Mouse (Mus musculus): ENCODE data around the gene Patj. TPM values are rescaled to one million over a fixed set of nuclear protein-coding genes. Genes with fewer than 3 reads are reported as not detected.
A peak's percentile ranks its signal among the peaks of the same experiment; 100 is the strongest.

The Patj gene
- total RNA-seq, 2 experiments from 2014 or later: 11.8 to 14.7 TPM

- no peak for DNase-seq (ENCODE audit: low spot score in 2 of 2)
These were observed 113.1 kb downstream of the Patj start for GRCm38 (mm10) chr4:98508471-98509271.

DNA sequence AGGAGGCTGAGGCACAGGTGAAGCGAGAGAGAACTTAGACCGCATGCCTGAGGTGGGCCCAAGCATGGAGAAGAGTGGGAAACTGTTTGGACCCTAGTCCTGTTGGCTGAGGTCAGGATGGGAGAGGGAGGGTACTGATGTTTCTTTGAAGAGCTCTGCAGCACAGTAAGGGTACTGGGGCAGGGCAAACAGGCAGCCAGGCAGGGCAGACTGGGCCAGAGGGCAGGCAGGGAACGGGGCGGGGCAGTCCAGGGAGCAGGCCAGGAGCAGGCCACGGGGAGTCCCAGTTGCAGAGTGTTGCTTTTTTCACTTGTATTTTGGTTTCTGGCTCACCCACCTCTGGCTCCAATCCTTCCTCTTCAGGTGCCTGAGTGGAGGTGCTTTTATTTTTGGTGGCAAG is 114.4 kb downstream of the Patj start:
- DNase-seq (ENCODE audit: low spot score in 2 of 2): no peak

- no peak for DNase-seq (ENCODE audit: low spot score in 2 of 2)
These were observed 115.7 kb downstream of the Patj start for GRCm38 (mm10) chr4:98511296-98511695.

DNA sequence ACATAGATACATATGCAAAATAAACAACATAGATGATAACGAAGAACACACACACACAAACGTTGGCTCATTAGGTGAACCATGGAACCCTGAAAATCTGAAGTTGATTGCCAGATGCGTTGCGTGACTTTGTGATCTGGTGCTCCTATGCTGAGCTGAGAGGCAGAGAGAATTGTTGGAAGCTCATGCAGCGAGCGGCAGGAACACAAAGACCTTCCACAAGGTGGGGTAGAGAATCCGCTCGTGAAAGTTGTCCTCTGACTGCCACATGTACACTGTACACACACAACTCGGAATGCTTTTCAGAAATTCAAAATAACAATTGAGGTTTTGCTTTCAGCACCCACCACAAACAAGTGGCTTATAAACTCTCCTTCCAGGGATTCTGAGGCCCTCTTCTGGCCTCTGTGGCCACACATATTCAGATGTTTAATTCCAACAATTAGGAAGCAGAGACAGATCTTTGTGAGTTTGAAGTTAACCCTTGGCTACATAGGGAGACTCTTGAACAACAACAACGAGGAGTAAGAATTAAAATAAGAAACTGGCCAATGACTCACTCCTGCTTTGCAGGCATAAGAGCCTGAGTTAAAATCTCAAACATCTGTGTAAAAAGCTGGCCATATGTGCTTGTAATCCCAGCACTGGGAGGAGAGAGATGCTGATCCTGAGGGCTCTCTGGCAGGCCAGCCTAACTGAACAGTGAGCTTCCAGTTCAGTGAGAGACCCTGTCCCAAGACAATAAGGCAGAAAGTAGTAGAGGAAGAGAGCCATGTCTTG is 116.6 kb downstream of the Patj start:
- DNase-seq (ENCODE audit: low spot score in 2 of 2): peak in 1 of 2 experiments; percentile 16

DNA sequence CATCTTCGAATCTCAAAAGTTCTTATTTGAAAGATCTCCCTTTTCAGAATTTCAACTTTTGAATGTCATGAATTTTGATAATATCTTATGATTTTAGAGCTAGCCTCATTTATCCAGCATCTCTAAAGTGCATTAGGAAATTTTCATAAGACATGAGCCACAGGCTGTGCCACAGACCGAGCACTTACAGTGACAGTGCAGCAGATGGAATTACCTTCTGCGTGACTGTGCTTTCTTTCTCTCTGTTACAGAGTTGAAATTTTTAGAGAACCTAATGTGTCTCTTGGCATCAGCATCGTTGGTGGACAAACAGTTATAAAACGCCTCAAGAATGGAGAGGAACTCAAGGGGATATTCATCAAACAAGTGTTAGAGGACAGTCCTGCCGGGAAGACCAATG is 124.9 kb downstream of the Patj start:
- no peak for DNase-seq (ENCODE audit: low spot score in 2 of 2)

- DNase-seq (ENCODE audit: low spot score in 2 of 2): no peak
These were observed 128.9 kb downstream of the Patj start for GRCm38 (mm10) chr4:98524525-98524924.

- no peak for DNase-seq (ENCODE audit: low spot score in 2 of 2)
These were observed 139.9 kb downstream of the Patj start for GRCm38 (mm10) chr4:98535446-98535845.

DNA sequence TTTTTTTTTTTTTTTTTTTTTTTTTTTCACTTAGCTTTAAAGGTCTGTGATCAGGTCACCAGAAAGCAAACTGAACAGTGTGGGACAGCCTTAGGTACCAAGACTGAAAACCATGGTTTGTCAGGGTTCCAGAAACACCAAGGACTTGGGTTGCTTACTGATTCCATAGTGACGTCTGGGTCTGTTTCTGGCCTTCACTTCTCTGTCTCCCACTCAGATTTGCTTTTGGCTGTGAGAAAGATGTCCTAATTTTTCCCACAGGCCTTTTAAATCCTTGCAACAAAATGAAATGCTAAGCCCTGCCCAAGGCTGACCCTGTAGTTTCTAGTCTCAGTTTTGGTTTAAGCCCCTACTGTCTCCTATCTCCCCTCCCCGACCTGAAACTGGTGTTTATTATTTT is 146.0 kb downstream of the Patj start:
- peak; percentile 11 to 28 for DNase-seq (ENCODE audit: low spot score in 2 of 2)

DNA sequence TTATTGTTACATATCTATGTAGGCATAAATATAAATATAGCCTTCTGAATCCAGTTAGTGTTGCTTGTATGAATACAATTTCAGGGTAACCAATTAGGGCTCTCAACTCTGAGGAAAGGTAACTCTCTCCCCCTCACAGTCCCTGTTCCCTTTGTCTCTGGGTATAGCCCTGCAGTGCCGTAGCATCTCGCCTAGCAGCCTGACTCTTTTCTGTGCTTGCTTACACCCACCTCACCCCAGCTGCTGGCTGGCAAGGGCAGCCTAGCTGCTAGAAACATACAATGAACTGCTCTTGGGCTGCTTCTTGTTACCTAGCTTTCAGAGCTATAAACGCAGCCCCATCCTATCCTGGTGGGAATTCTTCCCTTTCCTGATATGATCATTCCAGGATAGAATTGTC is 147.4 kb downstream of the Patj start:
- DNase-seq (ENCODE audit: low spot score in 2 of 2): peak; percentile 21 to 53

GRCm38 (mm10) chr4:98545376-98545775 is 149.8 kb downstream of the Patj start:
- no peak for DNase-seq (ENCODE audit: low spot score in 2 of 2)

GRCm38 (mm10) chr4:98546456-98547176 is 151.0 kb downstream of the Patj start:
- no peak for DNase-seq (ENCODE audit: low spot score in 2 of 2)

- no peak for DNase-seq (ENCODE audit: low spot score in 2 of 2)
These were observed 153.9 kb downstream of the Patj start for GRCm38 (mm10) chr4:98549491-98549890.

DNA sequence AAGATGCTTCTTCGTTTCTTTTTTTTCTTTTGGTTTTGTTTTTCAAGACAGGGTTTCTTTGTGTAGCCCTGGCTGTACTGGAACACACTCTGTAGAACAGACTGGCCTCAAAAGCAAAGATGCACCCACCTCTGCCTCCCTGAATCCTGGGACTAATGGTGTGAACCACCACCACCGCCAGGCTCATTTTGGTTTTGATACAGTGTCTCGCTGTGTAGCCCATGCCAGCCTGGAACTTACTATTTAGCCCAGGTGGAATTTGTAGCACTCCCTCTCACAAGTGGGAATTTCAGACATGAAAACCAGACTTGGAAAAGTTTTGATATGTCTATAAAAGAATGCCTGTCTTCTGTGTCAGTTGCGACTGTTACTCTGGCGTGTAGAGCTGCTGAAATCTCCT is 154.5 kb downstream of the Patj start:
- DNase-seq (ENCODE audit: low spot score in 2 of 2): no peak

DNA sequence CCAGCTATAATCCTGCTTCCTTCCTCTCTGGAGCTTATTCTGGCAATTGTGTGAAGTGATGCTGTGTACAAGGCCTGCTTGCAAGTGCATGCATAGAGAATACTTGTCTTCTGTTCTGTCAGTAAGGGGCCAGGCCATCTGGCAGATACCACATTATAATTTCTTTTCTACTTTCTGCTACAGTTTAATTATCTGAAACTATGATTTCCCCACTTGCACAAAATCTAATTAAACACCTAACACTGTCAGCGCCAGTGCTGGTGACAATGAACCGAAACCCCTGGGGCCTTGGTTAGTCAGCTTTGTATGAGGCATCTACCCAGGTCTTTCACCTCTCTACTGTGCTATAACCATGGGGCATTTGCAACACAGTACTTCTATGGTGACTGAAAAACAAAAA is 160.1 kb downstream of the Patj start:
- no peak for DNase-seq (ENCODE audit: low spot score in 2 of 2)

- DNase-seq (ENCODE audit: low spot score in 2 of 2): no peak
These were observed 160.9 kb downstream of the Patj start for GRCm38 (mm10) chr4:98556449-98556848.

DNA sequence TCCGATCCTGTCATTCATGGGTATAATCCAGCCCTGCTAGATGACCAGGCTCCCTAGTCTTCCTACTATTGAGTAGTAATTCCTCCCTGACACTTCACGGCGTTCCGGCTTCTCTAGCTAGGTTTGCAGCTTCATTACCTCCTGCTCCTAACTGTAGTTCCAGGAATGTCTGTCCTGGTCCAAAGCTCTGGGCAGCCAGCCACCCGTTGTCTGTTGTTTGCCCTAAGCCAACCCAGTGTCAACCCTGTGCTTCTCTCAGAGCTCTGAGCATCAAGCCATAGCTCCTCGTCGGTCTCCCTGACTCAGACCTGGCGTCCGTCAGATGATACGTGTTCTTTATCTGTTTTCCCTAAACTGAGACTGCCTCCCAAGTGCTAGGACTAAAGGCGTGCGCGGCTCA is 161.6 kb downstream of the Patj start:
- no peak for DNase-seq (ENCODE audit: low spot score in 2 of 2)

DNA sequence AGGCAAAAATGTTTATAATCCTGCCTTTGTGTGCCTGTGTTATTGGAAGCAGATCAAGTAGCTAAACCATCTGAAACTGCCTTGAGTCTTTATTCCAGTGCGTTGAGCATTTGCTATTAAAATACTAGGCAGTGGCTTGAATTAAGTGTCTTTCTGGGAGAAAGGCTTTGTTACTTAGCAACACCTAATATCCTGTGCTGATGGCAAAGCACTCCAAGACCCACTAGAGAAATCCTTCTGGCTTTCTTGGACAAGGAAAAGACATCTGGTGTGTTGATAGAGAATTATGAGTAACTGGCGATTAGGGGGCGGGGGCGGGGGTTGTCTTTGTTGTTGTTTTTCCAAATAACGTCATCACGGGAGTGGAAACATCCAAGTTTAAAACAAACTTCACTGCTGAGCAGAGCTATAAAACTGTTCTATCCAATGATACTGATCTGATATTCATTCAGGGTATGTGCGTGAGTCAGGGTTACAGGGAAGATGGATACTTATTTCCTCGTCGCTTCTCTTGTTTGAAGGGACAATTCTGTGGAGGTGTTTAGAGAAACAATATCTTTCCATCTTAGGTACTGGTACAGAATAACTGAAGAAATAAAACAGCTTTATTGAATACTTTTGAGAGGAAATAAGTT is 164.7 kb downstream of the Patj start:
- no peak for DNase-seq (ENCODE audit: low spot score in 2 of 2)

DNA sequence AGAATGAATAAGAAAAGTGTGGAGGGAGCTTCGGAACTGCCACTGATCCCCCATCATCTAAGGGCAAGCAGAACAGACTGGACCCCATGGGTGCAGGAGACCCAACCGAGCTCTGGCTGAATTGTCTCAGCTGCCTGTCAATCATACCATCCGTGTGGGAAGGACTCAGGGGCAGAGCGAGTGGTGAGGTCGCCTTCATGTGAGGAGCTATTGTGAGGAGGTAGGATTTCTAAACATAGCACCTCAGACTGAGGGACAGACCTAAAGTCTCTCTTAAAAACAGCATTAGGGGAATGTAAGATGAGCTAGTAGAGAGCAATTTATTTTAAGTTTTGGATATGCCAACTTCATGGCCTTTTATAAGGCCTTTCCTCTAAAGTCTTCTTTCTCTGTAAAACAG is 167.5 kb downstream of the Patj start:
- DNase-seq (ENCODE audit: low spot score in 2 of 2): no peak

DNA sequence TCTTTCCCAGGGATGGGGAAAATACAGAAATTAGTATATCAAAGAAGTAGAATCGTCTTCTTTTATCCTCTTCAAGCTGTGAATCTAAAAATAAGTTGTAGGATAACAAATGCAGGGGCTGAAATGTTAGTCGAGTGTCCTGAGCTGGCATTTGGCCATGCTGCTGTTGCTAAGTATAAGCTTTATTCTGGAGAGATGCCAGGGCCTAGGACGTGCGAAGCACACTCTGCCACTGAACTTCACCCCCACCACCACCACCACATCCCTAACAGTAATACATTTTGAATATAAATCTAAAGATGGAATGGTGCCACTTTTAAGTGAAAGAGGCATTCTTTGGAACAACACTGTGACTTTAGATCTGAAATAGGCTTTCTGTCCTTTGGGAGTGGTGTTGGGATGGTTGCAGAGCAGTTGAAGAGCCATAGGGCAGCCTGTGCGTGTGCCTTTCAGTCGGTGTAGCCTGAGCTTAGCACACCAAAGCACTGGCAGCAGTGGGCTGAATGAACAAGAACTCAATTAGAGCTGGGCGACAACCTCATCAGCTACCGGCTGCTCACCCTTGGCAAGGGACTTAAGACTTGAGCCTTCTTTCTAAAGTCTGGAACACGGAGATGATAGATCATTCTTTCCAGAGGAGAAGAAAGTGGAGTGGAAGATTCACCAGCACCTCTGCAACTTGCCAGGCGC is 168.1 kb downstream of the Patj start:
- DNase-seq (ENCODE audit: low spot score in 2 of 2): no peak

GRCm38 (mm10) chr4:98564196-98564865 is 168.7 kb downstream of the Patj start:
- DNase-seq (ENCODE audit: low spot score in 2 of 2): no peak
